In the genomic region with DNA sequence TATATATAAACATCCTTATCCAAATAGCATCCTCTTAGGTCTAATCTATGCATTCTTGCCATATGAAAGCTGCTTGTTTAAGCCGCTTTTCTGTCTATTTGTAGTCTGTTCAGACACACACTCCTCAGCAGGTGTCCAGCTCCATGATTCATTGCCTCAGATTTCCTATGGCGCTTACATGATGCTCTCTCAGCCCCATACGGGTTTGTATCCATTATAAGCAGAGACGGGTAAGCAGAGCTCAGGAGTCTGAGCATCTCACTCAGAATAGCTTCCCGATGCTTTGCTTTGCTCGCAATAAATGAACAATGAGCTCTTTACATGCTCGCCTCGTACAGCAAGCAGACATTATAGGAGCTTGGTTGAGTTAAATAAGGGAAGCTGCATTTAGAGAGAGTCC, we compare ENCODE assay signal across 25 mouse cellular contexts.
DNase-seq lines count a peak whose midpoint lies in the region; ATAC-seq and TF ChIP-seq lines count a peak whose summit lies in the region.
"Had no signal": no experiment of that assay in that cellular context is flagged by ENCODE, and none has a peak within 500 bp of the region (broad histone marks: within the 10 kb centered on the region; RNA-seq: fewer than 3 reads in every experiment).

No protein-coding gene starts in this region.

- 0 out of 2 replicates have a peak, but pooled peaks have one; percentile 64 for ATAC-seq in hindbrain, embryonic 12.5 days (ENCODE audit: low FRiP score)
- no peak for ATAC-seq in hindbrain, embryonic 16.5 days
- ATAC-seq: activated CD4-positive, CD25-positive, alpha-beta regulatory T cell, adult 4 months; intestine, postnatal 0 days had no signal

- H3K27me3 ChIP-seq in hindbrain, embryonic 12.5 days, result no peaks in the 10 kb centered on the region
- no peaks in the 10 kb centered on the region for H3K27me3 ChIP-seq in hindbrain, embryonic 16.5 days (replicated peaks; ENCODE audit: control insufficient read depth, insufficient read depth, low read length)
- no peaks in the 10 kb centered on the region for H3K27me3 ChIP-seq in kidney, adult 2 months (replicated peaks; ENCODE audit: control insufficient read depth, insufficient read depth, low read length)
- H3K27me3 ChIP-seq: heart, embryonic 13.5 days; limb, embryonic 15.5 days; liver, embryonic 15.5 days; lung, embryonic 15.5 days had no signal

- TF ChIP-seq POLR2A in kidney, adult 2 months (IDR thresholded peaks at IDR 0.05; ENCODE audit: low read depth, low read length), result no peak

- 42% methylated on average over 8 of the region's 8 CpGs for WGBS in hindbrain, embryonic 12.5 days
- WGBS in hindbrain, embryonic 16.5 days, result 32% methylated on average over 8 of the region's 8 CpGs
- WGBS in kidney, adult 2 months, result 83% methylated on average over 8 of the region's 8 CpGs

- H3K9me3 ChIP-seq in hindbrain, embryonic 12.5 days (replicated peaks), result no peaks in the 10 kb centered on the region
- no peaks in the 10 kb centered on the region for H3K9me3 ChIP-seq in hindbrain, embryonic 16.5 days (ENCODE audit: control insufficient read depth, low read length)
- H3K9me3 ChIP-seq: embryonic facial prominence, embryonic 10.5 days; heart, embryonic 13.5 days; limb, embryonic 15.5 days; liver, embryonic 15.5 days; lung, embryonic 15.5 days had no signal

- H3K27ac ChIP-seq in hindbrain, embryonic 12.5 days, result no peak overlapping the region
- no peak overlapping the region for H3K27ac ChIP-seq in hindbrain, embryonic 16.5 days (ENCODE audit: low read depth, low read length)
- no peak overlapping the region for H3K27ac ChIP-seq in kidney, adult 2 months (ENCODE audit: insufficient read depth, low read depth, low read length)
- H3K27ac ChIP-seq: embryonic facial prominence, embryonic 10.5 days; heart, adult 2 months; heart, embryonic 13.5 days; left cerebral cortex, adult 2 months; limb, embryonic 15.5 days; liver, embryonic 15.5 days; lung, embryonic 15.5 days had no signal

- intact Hi-C loops in left cerebral cortex, postnatal 10 days (cut with DNase I), result no loop called here

- no peak overlapping the region for H3K9ac ChIP-seq in hindbrain, embryonic 12.5 days
- no peak overlapping the region for H3K9ac ChIP-seq in hindbrain, embryonic 16.5 days (ENCODE audit: low read depth, low read length)
- H3K9ac ChIP-seq: heart, embryonic 13.5 days; limb, embryonic 15.5 days; liver, embryonic 15.5 days; lung, embryonic 15.5 days had no signal

- no peaks in the 10 kb centered on the region for H3K4me1 ChIP-seq in hindbrain, embryonic 12.5 days
- H3K4me1 ChIP-seq in hindbrain, embryonic 16.5 days (ENCODE audit: control insufficient read depth, insufficient read depth, low read depth, low read length), result no peaks in the 10 kb centered on the region
- H3K4me1 ChIP-seq in kidney, adult 2 months (ENCODE audit: control insufficient read depth, insufficient read depth, low read length), result no peaks in the 10 kb centered on the region
- H3K4me1 ChIP-seq: embryonic facial prominence, embryonic 10.5 days; heart, embryonic 13.5 days; limb, embryonic 15.5 days; liver, embryonic 15.5 days; lung, embryonic 15.5 days had no signal

- H3K36me3 ChIP-seq in hindbrain, embryonic 12.5 days, result no peaks in the 10 kb centered on the region
- H3K36me3 ChIP-seq in hindbrain, embryonic 16.5 days (ENCODE audit: control insufficient read depth, insufficient read depth, low read length), result no peaks in the 10 kb centered on the region
- H3K36me3 ChIP-seq in kidney, adult 2 months (ENCODE audit: control insufficient read depth, insufficient read depth, low read length), result no peaks in the 10 kb centered on the region
- H3K36me3 ChIP-seq: embryonic facial prominence, embryonic 10.5 days; heart, embryonic 13.5 days; limb, embryonic 15.5 days; liver, embryonic 15.5 days; lung, embryonic 15.5 days had no signal

- DNase-seq in cerebellum, postnatal 10 days, result peak; percentile 1 to 4
- no peak for DNase-seq in cerebellum, postnatal 14 days
- DNase-seq in retina, postnatal 1 day, result peak; percentile 18
- no peak for DNase-seq in retina, embryonic 14.5 days (ENCODE audit: low spot score)
- no peak for DNase-seq in kidney, adult 2 months
- DNase-seq in left cerebral cortex, postnatal 10 days (ENCODE audit: extremely low spot score in 1 of 2, low spot score in 2 of 2), result no peak
- DNase-seq: adrenal gland, adult 8-10 months; cerebellum, adult 2 months; gastrocnemius, postnatal 36 days; heart, adult 2 months; heart, postnatal 14 days; layer of hippocampus, adult 9-11 months; left cerebral cortex, postnatal 4 days; lung, postnatal 36 days; thymus, postnatal 14 days had no signal

- no peak overlapping the region for H3K4me3 ChIP-seq in hindbrain, embryonic 12.5 days
- H3K4me3 ChIP-seq in hindbrain, embryonic 16.5 days (ENCODE audit: low read length), result no peak overlapping the region
- H3K4me3 ChIP-seq in kidney, adult 2 months (ENCODE audit: insufficient read depth, low read depth, low read length), result no peak overlapping the region
- H3K4me3 ChIP-seq: embryonic facial prominence, embryonic 10.5 days; heart, adult 2 months; heart, embryonic 13.5 days; left cerebral cortex, adult 2 months; limb, embryonic 15.5 days; liver, embryonic 15.5 days; lung, embryonic 15.5 days had no signal

- H3K4me2 ChIP-seq in hindbrain, embryonic 12.5 days (replicated peaks), result no peak overlapping the region
- no peak overlapping the region for H3K4me2 ChIP-seq in hindbrain, embryonic 16.5 days (ENCODE audit: low read length)
- H3K4me2 ChIP-seq: heart, embryonic 13.5 days; limb, embryonic 15.5 days; liver, embryonic 15.5 days; lung, embryonic 15.5 days had no signal

- TF ChIP-seq CTCF in kidney, adult 2 months (conservative IDR thresholded peaks at IDR 0.05; ENCODE audit: insufficient read depth, insufficient read length, low read depth, low read length), result no peak

Comparison
In these comparisons a context has a peak if more than half of its experiments do, and no peak if none do; other contexts are left out.
1. DNase-seq: peak in cerebellum, postnatal 10 days (2 of 2) and retina, postnatal 1 day (single experiment); none in cerebellum, postnatal 14 days (0 of 2), retina, embryonic 14.5 days (single experiment), kidney, adult 2 months (single experiment) and left cerebral cortex, postnatal 10 days (0 of 2).